Mouse (Mus musculus) MEL (cell line): ENCODE measurements around the gene Hook1. TPM values are rescaled to one million over a fixed set of nuclear protein-coding genes. Genes with fewer than 3 reads are reported as not detected.

Source experiments
- DNase-seq: peaks from one replicate; pipeline ENCODE4 v3.0.0; 2011; ENCODE audit warnings: low read depth, low spot score
- H3K27ac ChIP-seq: 2 replicates; pipeline ENCODE4 v1.5.1; 2012; ENCODE audit warnings: low read depth, mild to moderate bottlenecking, control low read depth, low read length, moderate library complexity; ENCODE audit not compliant: control insufficient read depth
- H3K27me3 ChIP-seq, 2 experiments: fragments of 150-350 bp in 1 of 2; sonication (generic) in 1 of 2; 2 replicates each; pipeline ENCODE4 v1.6.1; 2012; ENCODE audit warnings: low read length in 2 of 2, mild to moderate bottlenecking in 2 of 2, improper control_type of control experiment in 1 of 2, moderate library complexity in 1 of 2; ENCODE audit not compliant: insufficient read depth in 2 of 2, control insufficient read depth in 1 of 2
- H3K36me3 ChIP-seq, 2 experiments: 2 replicates each; pipeline ENCODE4 v1.6.1; 2012 to 2014; ENCODE audit warnings: low read length in 2 of 2, improper control_type of control experiment in 1 of 2, inconsistent platforms in 1 of 2, mild to moderate bottlenecking in 1 of 2; ENCODE audit not compliant: insufficient read depth in 2 of 2, control insufficient read depth in 1 of 2
- H3K4me1 ChIP-seq, 2 experiments: fragments of 150-350 bp in 1 of 2; sonication (generic) in 1 of 2; 2 replicates each; pipeline ENCODE4 v1.6.1; 2012; ENCODE audit warnings: low read length in 2 of 2, improper control_type of control experiment in 1 of 2, mild to moderate bottlenecking in 1 of 2; ENCODE audit not compliant: insufficient read depth in 2 of 2, control insufficient read depth in 1 of 2
- H3K4me3 ChIP-seq, 2 experiments: fragments of 150-350 bp in 1 of 2; sonication (generic) in 1 of 2; 2 replicates each; pipeline ENCODE4 v1.5.1; 2012; ENCODE audit warnings: low read depth in 2 of 2, low read length in 2 of 2, mild to moderate bottlenecking in 2 of 2, moderate library complexity in 2 of 2, control low read depth in 1 of 2, improper control_type of control experiment in 1 of 2; ENCODE audit not compliant: control insufficient read depth in 1 of 2, insufficient read depth in 1 of 2
- H3K79me2 ChIP-seq: 2 replicates; pipeline ENCODE4 v1.6.1; 2012; ENCODE audit warnings: mild to moderate bottlenecking, low read length, moderate library complexity; ENCODE audit not compliant: control insufficient read depth, poor library complexity, insufficient read depth
- H3K9ac ChIP-seq: 2 replicates; pipeline ENCODE4 v1.6.1; 2012; ENCODE audit warnings: low read depth, mild to moderate bottlenecking, control low read depth, low read length, moderate library complexity; ENCODE audit not compliant: control insufficient read depth, poor library complexity, severe bottlenecking
- H3K9me3 ChIP-seq: fragments of 150-350 bp; sonication (generic); replicated peaks from 2 replicates; pipeline ENCODE4 v1.6.1; 2012; ENCODE audit warnings: mild to moderate bottlenecking, low read length, improper control_type of control experiment, moderate library complexity; ENCODE audit not compliant: insufficient read depth
- BHLHE40 ChIP-seq: IDR thresholded peaks from 2 replicates; pipeline ENCODE4 v1.6.1; 2012; ENCODE audit warnings: low read depth, mild to moderate bottlenecking, inconsistent platforms, low read length, improper control_type of control experiment, borderline replicate concordance
- CHD2 ChIP-seq: IDR thresholded peaks from 2 replicates; pipeline ENCODE4 v1.6.1; 2011; ENCODE audit warnings: low read length, improper control_type of control experiment
- EP300 ChIP-seq, 2 experiments: IDR thresholded peaks; 2 replicates each; pipeline ENCODE4 v1.6.1; 2011; ENCODE audit warnings: improper control_type of control experiment in 2 of 2, low read length in 2 of 2, low read depth in 1 of 2, mild to moderate bottlenecking in 1 of 2
- ETS1 ChIP-seq: IDR thresholded peaks from 2 replicates; pipeline ENCODE4 v1.6.1; 2012; ENCODE audit warnings: low read depth, mild to moderate bottlenecking, inconsistent platforms, low read length, improper control_type of control experiment, moderate library complexity
- GABPA ChIP-seq: IDR thresholded peaks from 2 replicates; pipeline ENCODE4 v1.6.1; 2012; ENCODE audit warnings: low read depth, mild to moderate bottlenecking, inconsistent platforms, low read length, improper control_type of control experiment, moderate library complexity
- GATA1 ChIP-seq: IDR thresholded peaks from 2 replicates; pipeline ENCODE4 v1.6.1; 2011; ENCODE audit warnings: low read depth, low read length, improper control_type of control experiment
- JUND ChIP-seq: IDR thresholded peaks from 2 replicates; pipeline ENCODE4 v1.6.1; 2011; ENCODE audit warnings: low read depth, mild to moderate bottlenecking, improper control_type of control experiment, low read length
- MAFK ChIP-seq: IDR thresholded peaks from 2 replicates; pipeline ENCODE4 v1.6.1; 2011; ENCODE audit warnings: low read depth, mild to moderate bottlenecking, low read length, improper control_type of control experiment, borderline replicate concordance
- MAZ ChIP-seq: IDR thresholded peaks from 2 replicates; pipeline ENCODE4 v1.6.1; 2012; ENCODE audit warnings: low read depth, mild to moderate bottlenecking, inconsistent platforms, low read length, improper control_type of control experiment
- MYB ChIP-seq: IDR thresholded peaks from 2 replicates; pipeline ENCODE4 v1.6.1; 2011; ENCODE audit warnings: mild to moderate bottlenecking, low read depth, low read length, improper control_type of control experiment
- NELFE ChIP-seq: IDR thresholded peaks from 2 replicates; pipeline ENCODE4 v1.6.1; 2011; ENCODE audit warnings: low read depth, low read length, improper control_type of control experiment
- POLR2A ChIP-seq, 2 experiments: IDR thresholded peaks; 2 replicates each; pipeline ENCODE4 v1.6.1; 2011 to 2012; ENCODE audit warnings: low read length in 2 of 2, mild to moderate bottlenecking in 2 of 2, control low read depth in 1 of 2, improper control_type of control experiment in 1 of 2, low read depth in 1 of 2, moderate library complexity in 1 of 2; ENCODE audit not compliant: control insufficient read depth in 1 of 2, insufficient read depth in 1 of 2, poor library complexity in 1 of 2
- POLR2AphosphoS2 ChIP-seq: IDR thresholded peaks from 2 replicates; pipeline ENCODE4 v1.6.1; 2011; ENCODE audit warnings: low read length, improper control_type of control experiment
- RCOR1 ChIP-seq: IDR thresholded peaks from 2 replicates; pipeline ENCODE4 v1.6.1; 2012; ENCODE audit warnings: low read depth, mild to moderate bottlenecking, inconsistent platforms, low read length, improper control_type of control experiment
- TBP ChIP-seq: IDR thresholded peaks from 2 replicates; pipeline ENCODE4 v1.8.0; 2011; ENCODE audit warnings: low read depth, low read length, improper control_type of control experiment
- UBTF ChIP-seq: IDR thresholded peaks from 2 replicates; pipeline ENCODE4 v1.6.1; 2012; ENCODE audit warnings: low read depth, mild to moderate bottlenecking, inconsistent platforms, low read length, improper control_type of control experiment, moderate library complexity, borderline replicate concordance; ENCODE audit not compliant: insufficient read depth
- USF1 ChIP-seq: IDR thresholded peaks from 2 replicates; pipeline ENCODE4 v1.6.1; 2014; ENCODE audit warnings: low read depth, mild to moderate bottlenecking, inconsistent platforms, low read length, improper control_type of control experiment, moderate library complexity
- USF2 ChIP-seq, 2 experiments: IDR thresholded peaks; 2 replicates each; pipeline ENCODE4 v1.6.1; 2011 to 2012; ENCODE audit warnings: improper control_type of control experiment in 2 of 2, low read length in 2 of 2, borderline replicate concordance in 1 of 2, inconsistent platforms in 1 of 2, low read depth in 1 of 2, mild to moderate bottlenecking in 1 of 2; ENCODE audit not compliant: insufficient read depth in 1 of 2
- ZC3H11A ChIP-seq: IDR thresholded peaks from 2 replicates; pipeline ENCODE4 v1.6.1; 2012; ENCODE audit warnings: low read depth, mild to moderate bottlenecking, inconsistent platforms, low read length, improper control_type of control experiment
- ZKSCAN1 ChIP-seq: IDR thresholded peaks from 2 replicates; pipeline ENCODE4 v1.6.1; 2012; ENCODE audit warnings: low read depth, mild to moderate bottlenecking, inconsistent platforms, low read length, improper control_type of control experiment, moderate library complexity
- ZNF384 ChIP-seq: IDR thresholded peaks from 2 replicates; pipeline ENCODE4 v1.6.1; 2012; ENCODE audit warnings: low read depth, mild to moderate bottlenecking, inconsistent platforms, low read length, improper control_type of control experiment
- polyA plus RNA-seq, 2 experiments: library from polyadenylated mRNA; stranded (reverse) in 1 of 2; unstranded in 1 of 2; fragments of >175 nt in 1 of 2; fragments of >200 nt in 1 of 2; gene quantifications; 2 replicates each; pipeline versions ENCODE4 v1.2.1 to v1.2.4; 2012; ENCODE audit warnings: low replicate concordance in 2 of 2, low read depth in 1 of 2; ENCODE audit not compliant: insufficient read length in 2 of 2, insufficient read depth in 1 of 2, missing spikeins in 1 of 2
- total RNA-seq: library from RNA; depleted of rRNA; stranded (reverse); fragments of 300-350 nt; gene quantifications from 2 replicates; pipeline ENCODE4 v1.2.3, GENCODE M21; 2012

The Hook1 gene
- total and polyA plus RNA-seq, 3 experiments = not detected

DNA sequence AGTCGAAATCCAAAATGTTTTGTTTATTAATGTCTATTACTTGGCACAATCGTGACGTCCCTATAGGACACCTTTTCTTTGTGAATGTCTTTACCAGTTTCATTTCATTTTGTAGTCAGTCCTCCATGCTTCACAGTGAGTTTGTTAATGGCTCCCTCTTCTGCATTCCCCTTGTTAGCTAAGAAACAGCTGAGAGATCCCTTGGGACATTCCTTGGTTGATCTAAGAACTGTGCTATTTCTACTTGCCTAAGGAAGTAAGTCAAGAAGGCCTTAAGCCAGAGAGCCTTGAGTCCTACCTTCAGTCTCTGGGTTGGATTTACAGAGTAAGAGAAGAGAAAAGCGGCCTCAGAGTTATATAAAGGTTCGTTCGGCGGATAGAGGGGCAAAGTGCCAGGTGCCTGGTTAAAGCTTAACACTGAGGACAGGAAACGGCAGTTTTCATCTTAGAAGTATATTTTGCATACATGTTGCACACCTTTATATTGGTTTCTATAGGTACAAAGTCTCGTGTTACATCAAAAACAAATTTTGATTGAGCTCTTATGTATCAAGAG, 33.2 kb upstream of the Hook1 start:
- no peaks in the 10 kb centered on the region for H3K79me2 ChIP-seq
- H3K9me3 ChIP-seq = no peaks in the 10 kb centered on the region
- H3K27me3 ChIP-seq = no peaks in the 10 kb centered on the region
- H3K4me3 ChIP-seq = no peak overlapping the region
- H3K27ac ChIP-seq = no peak overlapping the region
- DNase-seq = no peak
- TF ChIP-seq UBTF = no peak
- H3K36me3 ChIP-seq = no peaks in the 10 kb centered on the region
- H3K9ac ChIP-seq = no peak overlapping the region
- no peaks in the 10 kb centered on the region for H3K4me1 ChIP-seq

DNA sequence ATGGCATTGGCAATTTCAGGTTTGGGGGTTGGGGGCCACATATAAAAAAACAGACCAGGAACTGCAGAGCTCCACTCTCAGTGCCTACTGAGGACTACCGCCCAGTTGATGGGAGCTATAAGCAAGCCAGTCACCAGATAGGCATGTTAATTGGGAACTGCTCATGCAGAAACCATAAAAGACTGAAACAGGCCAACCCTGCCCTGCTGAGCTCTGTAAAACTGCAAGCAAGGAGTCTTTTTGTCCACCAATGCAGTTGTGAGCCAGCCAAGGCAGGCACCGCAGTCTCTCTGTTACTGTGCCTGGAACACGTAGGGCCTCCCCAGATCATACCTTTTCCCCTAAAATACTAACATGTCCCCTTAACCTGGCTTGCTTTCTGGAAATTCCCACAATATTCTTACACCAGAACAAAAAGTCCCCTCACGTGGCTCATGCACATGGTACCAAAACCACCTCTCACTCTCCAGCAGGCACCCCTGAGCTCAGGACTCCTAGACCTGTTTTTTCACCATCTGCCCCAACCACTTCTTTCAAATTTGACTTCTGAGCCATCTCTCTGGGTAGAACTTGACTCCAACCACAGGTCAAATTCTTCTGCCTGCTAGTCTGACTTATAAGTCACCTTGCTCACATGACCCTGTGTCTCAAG, 32.5 kb upstream of the Hook1 start:
- Histone ChIP-seq H3K9ac (no peak overlapping the region), H3K9me3 (no peaks in the 10 kb centered on the region), H3K4me1 (no peaks in the 10 kb centered on the region), H3K36me3 (no peaks in the 10 kb centered on the region), H3K4me3 (no peak overlapping the region), H3K27me3 (no peaks in the 10 kb centered on the region), H3K27ac (no peak overlapping the region), H3K79me2 (no peaks in the 10 kb centered on the region)
- DNase-seq = no peak
- TF ChIP-seq JUND (no peak), POLR2AphosphoS2 (no peak), USF2 (IDR thresholded peaks at IDR 0.05; ENCODE audit: borderline replicate concordance in 1 of 2, insufficient read depth in 1 of 2, low read depth in 1 of 2, low read length in 2 of 2) (no peak), ZC3H11A (no peak), ETS1 (no peak), MYB (no peak), GATA1 (no peak), ZNF384 (no peak), POLR2A (IDR thresholded peaks at IDR 0.05; ENCODE audit: control insufficient read depth in 1 of 2, insufficient read depth in 1 of 2, low read depth in 1 of 2, low read length in 2 of 2, poor library complexity in 1 of 2) (no peak), BHLHE40 (no peak), ZKSCAN1 (no peak), GABPA (no peak), RCOR1 (no peak), MAFK (no peak), NELFE (no peak), CHD2 (no peak), EP300 (IDR thresholded peaks at IDR 0.05; ENCODE audit: low read depth in 1 of 2, low read length in 2 of 2) (no peak), USF1 (no peak), TBP (no peak), MAZ (no peak)
